Mouse (Mus musculus) kidney, postnatal 0 days (tissue): ENCODE results near the gene Gm11077. TPM values are rescaled to one million over a fixed set of nuclear protein-coding genes. Genes with fewer than 3 reads are reported as not detected.

Experiments used
- ATAC-seq: fragments of 200-750 bp; cut with Nextera tagmentation; replicated peaks from 2 replicates; pipeline ENCODE4 v1.8.0; 2017; ENCODE audit warnings: low read depth, moderate number of reproducible peaks, moderate TSS enrichment, moderate library complexity; ENCODE audit not compliant: low FRiP score
- DNase-seq: peaks from one replicate; pipeline ENCODE4 v3.0.0-alpha.2; 2016; ENCODE audit warnings: low spot score
- H3K27ac ChIP-seq: fragments of 300-500 bp; sonication (generic); 2 replicates; pipeline ENCODE4 v1.5.1; 2014; ENCODE audit warnings: mild to moderate bottlenecking
- H3K27me3 ChIP-seq: fragments of 300-500 bp; sonication (generic); 2 replicates; pipeline ENCODE4 v1.6.1; 2014; ENCODE audit warnings: low read length, mixed read lengths; ENCODE audit not compliant: insufficient read depth
- H3K36me3 ChIP-seq: fragments of 300-500 bp; sonication (generic); 2 replicates; pipeline ENCODE4 v1.6.1; 2014; ENCODE audit warnings: low read length, mixed read lengths; ENCODE audit not compliant: insufficient read depth
- H3K4me1 ChIP-seq: fragments of 300-500 bp; sonication (generic); replicated peaks from 2 replicates; pipeline ENCODE4 v1.6.1; 2014; ENCODE audit warnings: antibody characterized with exemption, low read length, mixed read lengths; ENCODE audit not compliant: insufficient read depth
- H3K4me2 ChIP-seq: fragments of 300-500 bp; sonication (generic); 2 replicates; pipeline ENCODE4 v1.6.1; 2014; ENCODE audit warnings: mild to moderate bottlenecking, low read length, moderate library complexity, mixed read lengths
- H3K4me3 ChIP-seq: fragments of 300-500 bp; sonication (generic); replicated peaks from 2 replicates; pipeline ENCODE4 v1.5.1; 2014; ENCODE audit warnings: low read depth, low read length
- H3K9ac ChIP-seq: fragments of 300-500 bp; sonication (generic); 2 replicates; pipeline ENCODE4 v1.6.1; 2014; ENCODE audit warnings: low read depth, low read length
- H3K9me3 ChIP-seq: fragments of 300-500 bp; sonication (generic); replicated peaks from 2 replicates; pipeline ENCODE4 v1.6.1; 2016; ENCODE audit warnings: low read length, inconsistent platforms, mixed read lengths
- CTCF ChIP-seq: IDR thresholded peaks from 2 replicates; pipeline ENCODE4 v1.5.1; 2016; ENCODE audit warnings: antibody characterized with exemption, low read depth, mild to moderate bottlenecking, moderate library complexity
- WGBS: fragments of 180-500 bp; shearing (Covaris S2); extraction: QIAGEN DNeasy Blood & Tissue Kit; methylation state at CpG from one replicate; pipeline ENCODE4 v1.1.7; 2014; 5-methylcytosine and 5-hydroxymethylcytosine counted together
- polyA plus RNA-seq: library from polyadenylated mRNA; unstranded; fragments of >200 nt; fragmentation: Nextera tagmentation; extraction: Ambion mirVana; gene quantifications from 2 replicates; pipeline ENCODE4 v1.2.1, GENCODE M21; 2015

The Gm11077 gene
- polyA plus RNA-seq, 1 experiment from 2014 or later: not detected

DNA sequence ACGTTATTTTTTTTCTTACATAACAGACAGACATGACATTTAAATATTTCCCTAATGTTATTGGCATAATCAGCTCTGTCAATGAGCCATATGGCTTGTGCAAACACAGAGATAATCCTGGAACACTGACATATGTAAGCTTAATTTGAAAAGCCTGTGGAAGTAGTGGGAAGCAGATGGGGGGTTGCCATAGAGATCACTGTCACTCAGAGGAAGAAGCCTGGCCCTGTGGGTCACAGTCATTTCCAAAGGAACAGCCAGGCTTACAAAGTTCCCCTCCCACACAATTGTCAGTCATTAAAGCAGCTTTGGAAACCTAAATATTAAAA lies 2.3 kb downstream of the Gm11077 start:
- Histone ChIP-seq H3K9me3 (no peaks in the 10 kb centered on the region), H3K4me1 (no peaks in the 10 kb centered on the region), H3K27ac (no peak overlapping the region), H3K36me3 (no peaks in the 10 kb centered on the region), H3K4me2 (no peak overlapping the region), H3K9ac (no peak overlapping the region), H3K4me3 (no peak overlapping the region), H3K27me3 (no peaks in the 10 kb centered on the region)
- ATAC-seq (no peak), DNase-seq (no peak)
- no peak for TF ChIP-seq CTCF
- WGBS: 73% methylated on average over 1 of the region's 1 CpGs

DNA sequence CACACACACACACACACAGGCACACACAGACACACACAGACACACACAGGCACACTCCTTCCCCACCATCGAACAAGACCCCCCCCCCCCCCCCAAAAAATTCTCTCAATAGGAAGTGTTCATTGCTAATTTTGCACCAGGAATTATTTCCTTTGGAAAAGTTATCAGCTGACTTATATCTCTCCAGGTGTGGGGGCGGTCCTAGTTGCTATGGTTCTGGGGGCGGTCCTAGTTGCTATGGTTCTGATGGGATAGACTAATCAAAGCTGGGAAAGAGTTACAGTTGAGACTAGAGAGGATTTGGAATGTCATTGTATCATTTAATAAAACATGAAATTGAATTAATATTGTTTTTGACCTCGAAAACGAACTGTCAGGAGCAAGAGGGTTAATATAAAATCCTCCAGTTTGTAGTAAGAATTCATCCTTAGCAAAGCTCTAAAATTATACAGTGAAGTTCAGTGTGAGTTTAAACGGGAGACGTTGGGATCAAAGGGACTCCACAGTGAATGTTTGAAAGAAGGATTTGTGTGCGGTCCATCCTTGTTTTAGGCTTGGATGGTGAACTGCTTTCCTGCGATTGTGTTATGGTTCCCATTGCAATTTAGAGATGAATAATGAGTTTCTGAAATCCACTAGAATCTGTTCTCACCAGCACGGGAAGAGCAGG lies 4.0 kb downstream of the Gm11077 start:
- no peak overlapping the region for H3K27ac ChIP-seq
- H3K9me3 ChIP-seq: no peaks in the 10 kb centered on the region
- DNase-seq: peak; percentile 63
- H3K36me3 ChIP-seq: no peaks in the 10 kb centered on the region
- 0 out of 2 replicates have a peak, but pooled peaks have one; percentile 42 for ATAC-seq
- peak overlapping the region; percentile 28; the same call in 1 of the 2 replicates for H3K9ac ChIP-seq
- H3K4me1 ChIP-seq: no peaks in the 10 kb centered on the region
- WGBS: 33% methylated on average over 10 of the region's 10 CpGs
- H3K27me3 ChIP-seq: no peaks in the 10 kb centered on the region
- peak overlapping the region; percentile 54 for H3K4me2 ChIP-seq
- peak overlapping the region; percentile 25 for H3K4me3 ChIP-seq
- no peak for TF ChIP-seq CTCF

DNA sequence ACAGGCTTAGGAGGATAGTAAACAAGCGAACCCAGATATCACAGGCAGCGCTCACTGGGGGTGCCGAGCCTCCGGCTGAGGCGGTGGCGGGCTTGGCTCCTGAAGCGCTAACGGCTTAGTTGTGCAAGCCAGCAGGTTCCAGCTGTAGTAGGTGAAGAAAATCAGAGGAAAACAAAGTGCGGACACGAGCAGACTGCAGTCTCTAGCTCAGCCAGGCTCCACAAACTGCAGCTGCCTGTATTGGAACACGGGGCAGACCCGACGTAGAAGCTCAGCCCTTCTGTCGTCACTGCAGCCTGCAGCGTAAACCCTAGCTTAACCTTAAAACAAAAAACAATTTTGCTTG lies 4.5 kb downstream of the Gm11077 start:
- Histone ChIP-seq H3K9me3 (no peaks in the 10 kb centered on the region), H3K9ac (peak overlapping the region; percentile 28; the same call in 1 of the 2 replicates), H3K36me3 (no peaks in the 10 kb centered on the region), H3K4me1 (no peaks in the 10 kb centered on the region), H3K4me3 (peak overlapping the region; percentile 25), H3K27ac (no peak overlapping the region), H3K4me2 (peak overlapping the region; percentile 54), H3K27me3 (no peaks in the 10 kb centered on the region)
- no peak for TF ChIP-seq CTCF
- ATAC-seq (peak; percentile 40; the same call in 1 of the 2 replicates), DNase-seq (no peak)
- 10% methylated on average over 15 of the region's 15 CpGs for WGBS

DNA sequence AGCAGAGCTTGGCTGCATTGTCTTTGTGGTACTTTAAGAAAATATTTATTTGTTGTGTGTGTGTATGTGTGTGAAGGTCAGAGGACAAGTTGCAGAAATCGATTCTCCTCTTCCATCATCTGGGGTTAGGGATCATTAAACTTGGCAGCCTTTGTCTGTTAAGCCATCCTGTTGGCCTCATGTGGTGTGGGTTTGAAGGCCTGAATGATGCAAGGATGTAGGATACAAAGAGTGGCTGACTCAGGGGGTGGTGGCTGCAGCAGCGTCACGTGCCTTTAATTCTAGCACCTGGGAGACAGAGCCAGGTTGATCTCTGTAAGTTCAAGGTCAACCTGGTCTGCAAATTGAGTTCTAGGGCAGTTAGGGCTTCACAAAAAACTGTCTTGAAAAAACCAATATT lies 16.5 kb downstream of the Gm11077 start:
- Histone ChIP-seq H3K27ac (no peak overlapping the region), H3K27me3 (no peaks in the 10 kb centered on the region), H3K4me2 (no peak overlapping the region), H3K9ac (no peak overlapping the region), H3K9me3 (no peaks in the 10 kb centered on the region), H3K4me1 (no peaks in the 10 kb centered on the region), H3K4me3 (no peak overlapping the region), H3K36me3 (no peaks in the 10 kb centered on the region)
- DNase-seq (no peak), ATAC-seq (no peak)
- no peak for TF ChIP-seq CTCF
- WGBS: 52% methylated on average over 3 of the region's 3 CpGs

DNA sequence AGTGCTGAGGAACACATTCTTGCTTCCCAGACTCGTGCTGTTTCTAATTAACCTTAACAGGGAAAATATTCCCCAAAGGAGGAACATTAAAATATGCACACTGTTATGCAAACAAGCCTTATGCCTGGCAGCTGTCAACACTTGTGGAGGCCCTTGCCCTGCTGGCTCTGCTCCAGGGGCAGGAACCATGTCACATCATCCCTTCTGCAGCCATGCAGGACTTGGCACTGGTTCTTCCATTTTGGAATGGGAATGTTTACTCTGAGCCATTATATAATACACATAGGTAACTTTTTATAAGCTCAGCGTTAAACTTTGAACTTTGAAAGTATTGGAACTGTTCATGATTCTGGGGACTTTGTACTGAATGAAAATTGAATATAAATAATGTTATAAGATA lies 18.5 kb downstream of the Gm11077 start:
- ATAC-seq: no peak
- WGBS: 74% methylated on average over 2 of the region's 2 CpGs
- Histone ChIP-seq H3K4me1 (no peaks in the 10 kb centered on the region), H3K4me2 (no peak overlapping the region), H3K9me3 (no peaks in the 10 kb centered on the region), H3K4me3 (no peak overlapping the region), H3K9ac (no peak overlapping the region), H3K27ac (no peak overlapping the region), H3K36me3 (no peaks in the 10 kb centered on the region), H3K27me3 (no peaks in the 10 kb centered on the region)
- no peak for DNase-seq
- no peak for TF ChIP-seq CTCF

DNA sequence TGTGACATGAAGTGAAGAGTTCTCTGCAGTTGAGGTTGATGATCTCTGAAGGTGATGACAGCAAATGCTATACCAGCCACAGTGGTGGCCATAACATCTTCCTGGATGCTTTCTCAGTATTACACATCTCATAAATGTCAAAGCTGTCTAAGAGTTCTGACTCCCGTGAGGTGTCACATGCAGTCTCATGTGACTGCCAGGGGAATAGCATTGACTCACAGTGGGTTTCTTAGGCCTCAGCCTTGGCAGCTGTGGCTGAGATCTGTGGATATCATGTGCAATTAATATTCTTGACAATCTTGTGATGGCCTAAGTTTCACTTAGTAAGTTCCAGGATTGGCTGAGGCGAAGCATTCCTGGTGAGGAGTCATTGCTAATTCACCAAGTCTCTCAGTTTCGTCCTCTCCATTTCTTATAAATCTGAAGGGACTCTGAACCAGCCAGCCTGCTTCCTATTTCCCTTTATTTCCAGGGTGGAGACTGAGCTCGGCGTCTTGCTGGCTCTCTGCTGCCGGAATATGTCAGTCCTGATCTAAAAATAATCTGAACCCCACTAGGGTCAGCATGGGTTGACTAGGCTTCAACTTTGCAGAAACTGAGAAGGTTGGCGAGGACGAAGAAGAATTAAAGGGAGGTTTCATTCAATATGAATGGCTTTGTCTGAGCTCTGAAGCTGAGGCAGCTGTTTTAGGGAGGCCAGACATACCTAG lies 21.4 kb downstream of the Gm11077 start:
- Histone ChIP-seq H3K9ac (no peak overlapping the region), H3K27ac (peak overlapping the region; percentile 57; the same call in 1 of the 2 replicates), H3K4me2 (no peak overlapping the region), H3K9me3 (no peaks in the 10 kb centered on the region), H3K27me3 (no peaks in the 10 kb centered on the region), H3K36me3 (no peaks in the 10 kb centered on the region), H3K4me3 (no peak overlapping the region), H3K4me1 (no peaks in the 10 kb centered on the region)
- no peak for ATAC-seq
- peak; percentile 47 for DNase-seq
- TF ChIP-seq CTCF: no peak
- WGBS: 45% methylated on average over 8 of the region's 8 CpGs
